Comparison of ENCODE assay signal across 8 mouse cellular contexts in genomic region chr13:54788740-54789560, GRCm38 (mm10). TPM values are rescaled to one million over a fixed set of nuclear protein-coding genes. Genes with fewer than 3 reads are reported as not detected.
A peak's percentile ranks its signal among the peaks of the same experiment; 100 is the strongest.
DNase-seq lines count a peak whose midpoint lies in the region; ATAC-seq and TF ChIP-seq lines count a peak whose summit lies in the region.

Gene Tspan17 (plus strand): TSS chr13:54789377.

- TF ChIP-seq CTCF in gastrocnemius, adult 2 months (IDR thresholded peaks at IDR 0.05), result no peak
- no peak for TF ChIP-seq CTCF in hindbrain, postnatal 0 days (IDR thresholded peaks at IDR 0.05; ENCODE audit: low read depth)
- TF ChIP-seq CTCF in left cerebral cortex, adult 2 months (IDR thresholded peaks at IDR 0.05), result no peak

- H3K4me2 ChIP-seq in hindbrain, postnatal 0 days (ENCODE audit: low read depth, low read length), result peak within 1 kb of the TSS; percentile 92

- no peaks in the 10 kb centered on the region for H3K9me3 ChIP-seq in hindbrain, postnatal 0 days (ENCODE audit: low read length)

- H3K36me3 ChIP-seq in hindbrain, postnatal 0 days (ENCODE audit: insufficient read depth, low read length), result no peaks in the 10 kb centered on the region

- H3K4me1 ChIP-seq in hindbrain, postnatal 0 days (ENCODE audit: insufficient read depth, low read length), result no peaks in the 10 kb centered on the region

- DNase-seq in ZHBTc4 (ENCODE audit: low read depth, low spot score), result peak; percentile 100
- DNase-seq in gastrocnemius, adult 2 months, result peak; percentile 99
- DNase-seq in hindbrain, postnatal 0 days (ENCODE audit: low spot score), result peak; percentile 95
- peak; percentile 92 to 93 for DNase-seq in left cerebral cortex, adult 2 months (ENCODE audit: extremely low spot score in 1 of 2, low spot score in 2 of 2)
- DNase-seq in right cerebral cortex, adult 2 months (ENCODE audit: low spot score in 2 of 2), result peak; percentile 92 to 93
- DNase-seq in urinary bladder, postnatal 14 days (ENCODE audit: low spot score), result peak; percentile 98

- WGBS in hindbrain, postnatal 0 days, result 2% methylated on average over 48 of the region's 49 CpGs

- H3K9ac ChIP-seq in hindbrain, postnatal 0 days (replicated peaks; ENCODE audit: low read length), result peak within 1 kb of the TSS; percentile 64

- H3K27me3 ChIP-seq in hindbrain, postnatal 0 days (ENCODE audit: insufficient read depth, low read length), result no peaks in the 10 kb centered on the region

- H3K4me3 ChIP-seq in gastrocnemius, adult 2 months, result peak within 1 kb of the TSS; percentile 78
- peak within 1 kb of the TSS; percentile 61 for H3K4me3 ChIP-seq in hindbrain, postnatal 0 days (ENCODE audit: low read length)
- peak within 1 kb of the TSS; percentile 56 for H3K4me3 ChIP-seq in left cerebral cortex, adult 2 months

- ATAC-seq in common myeloid progenitor, adult 5-6 weeks (replicated peaks; ENCODE audit: low read depth, poor library complexity, severe bottlenecking), result peak; percentile 90
- ATAC-seq in hindbrain, postnatal 0 days, result peak; percentile 91
- peak; percentile 92 for ATAC-seq in megakaryocyte, adult 5-6 weeks (ENCODE audit: poor library complexity, severe bottlenecking)

- intact Hi-C loops in gastrocnemius, adult 2 months (cut with DNase I), result no loop called here
- intact Hi-C loops in left cerebral cortex, adult 2 months (cut with DNase I), result no loop called here

- H3K27ac ChIP-seq in gastrocnemius, adult 2 months, result peak within 1 kb of the TSS; percentile 88
- H3K27ac ChIP-seq in hindbrain, postnatal 0 days, result peak within 1 kb of the TSS; percentile 56; the same call in 1 of the 2 replicates
- H3K27ac ChIP-seq in left cerebral cortex, adult 2 months, result peak within 1 kb of the TSS; percentile 84

RNA-seq across cellular contexts. Expression of gene Tspan17, which starts in this region (rescaled TPM):
- total RNA-seq in common myeloid progenitor, adult 5-6 weeks (2017), result 0.82 TPM in 1 of 2 replicates, not detected in the other
- 10 to 100 TPM; 15.3 to 25.3 TPM for total RNA-seq in gastrocnemius, adult 2 months (2021)
- total RNA-seq in hindbrain, postnatal 0 days (2014; rRNA removed), result 53.2 and 60.5 TPM in 2 replicates
- polyA plus RNA-seq in hindbrain, postnatal 0 days (2015; fragmentation: Nextera tagmentation; extraction: Ambion mirVana), result 143 and 153 TPM in 2 replicates
- 10 to 100 TPM; 91.7 to 95.3 TPM for total RNA-seq in left cerebral cortex, adult 2 months (2021)
- total RNA-seq in megakaryocyte, adult 5-6 weeks (2015), result 6.7 and 14.2 TPM in 2 replicates
- 9.6 and 10.1 TPM in 2 replicates for total RNA-seq in megakaryocyte, adult 5-6 weeks (2017)

Comparison
In these comparisons a context has a peak if more than half of its experiments do, and no peak if none do; other contexts are left out.
1. Peak in every context shown above with its lines: DNase-seq, ATAC-seq, H3K4me3 ChIP-seq and H3K27ac ChIP-seq.
2. Peak in ATAC-seq in common myeloid progenitor, adult 5-6 weeks; RNA of the gene not detected or under 1 TPM.